Mouse (Mus musculus) yolk sac, embryonic 10.5 days (tissue): ENCODE results near the gene Mdm2.

Source experiments
- DNase-seq: peaks from one replicate; pipeline ENCODE4 v3.0.0-alpha.2; 2017; ENCODE audit warnings: low spot score

Mdm2 gene

GRCm38 (mm10) chr10:117655908-117656661, 54.5 kb downstream of the Mdm2 start:
- no peak for DNase-seq

- no peak for DNase-seq
Observed at GRCm38 (mm10) chr10:117655460-117655859, 55.1 kb downstream of the Mdm2 start.

DNA sequence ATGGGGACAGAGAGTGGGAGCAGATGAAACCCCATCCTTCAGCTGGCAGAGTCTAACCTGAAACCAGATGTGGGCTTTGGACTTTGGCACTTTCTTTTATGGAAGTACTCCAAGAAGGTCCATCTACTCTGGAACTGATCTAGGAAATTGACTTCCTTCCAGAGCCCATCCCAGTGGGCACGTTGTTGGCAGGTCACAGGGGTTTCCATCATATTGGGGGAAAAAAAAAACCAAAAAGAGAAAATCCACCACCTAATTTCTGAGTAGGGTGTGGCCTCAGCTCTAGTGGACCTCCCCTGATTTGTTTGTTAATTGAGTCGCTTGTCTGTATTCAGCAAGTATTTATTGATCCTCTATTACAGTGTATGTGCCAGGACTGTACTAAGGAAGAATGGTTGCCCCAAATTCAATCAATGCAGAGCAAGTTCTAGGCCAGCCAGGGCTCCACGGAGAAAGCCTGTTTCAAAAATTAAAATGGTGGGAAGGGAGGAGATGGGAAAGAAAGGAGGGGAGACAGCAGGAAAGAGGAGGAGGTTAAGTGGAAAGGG, 55.9 kb downstream of the Mdm2 start:
- DNase-seq, result no peak

DNA sequence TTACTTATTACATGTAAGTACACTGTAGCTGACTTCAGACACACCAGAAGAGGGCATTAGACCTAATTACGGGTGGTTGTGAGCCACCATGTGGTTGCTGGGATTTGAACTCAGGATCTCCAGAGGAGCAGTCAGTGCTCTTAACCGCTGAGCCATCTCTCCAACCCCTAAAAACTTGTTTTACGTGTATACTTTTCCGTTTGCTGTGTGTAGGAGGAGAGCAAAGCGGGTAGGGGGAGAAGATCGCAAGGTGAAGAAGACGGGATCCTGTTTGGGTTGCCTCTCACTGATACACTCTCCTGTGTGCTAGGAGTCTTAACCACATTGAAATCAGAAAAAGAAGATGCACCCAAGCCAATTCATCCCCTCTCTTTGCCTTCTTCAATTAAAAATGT, 56.8 kb downstream of the Mdm2 start:
- no peak for DNase-seq

DNA sequence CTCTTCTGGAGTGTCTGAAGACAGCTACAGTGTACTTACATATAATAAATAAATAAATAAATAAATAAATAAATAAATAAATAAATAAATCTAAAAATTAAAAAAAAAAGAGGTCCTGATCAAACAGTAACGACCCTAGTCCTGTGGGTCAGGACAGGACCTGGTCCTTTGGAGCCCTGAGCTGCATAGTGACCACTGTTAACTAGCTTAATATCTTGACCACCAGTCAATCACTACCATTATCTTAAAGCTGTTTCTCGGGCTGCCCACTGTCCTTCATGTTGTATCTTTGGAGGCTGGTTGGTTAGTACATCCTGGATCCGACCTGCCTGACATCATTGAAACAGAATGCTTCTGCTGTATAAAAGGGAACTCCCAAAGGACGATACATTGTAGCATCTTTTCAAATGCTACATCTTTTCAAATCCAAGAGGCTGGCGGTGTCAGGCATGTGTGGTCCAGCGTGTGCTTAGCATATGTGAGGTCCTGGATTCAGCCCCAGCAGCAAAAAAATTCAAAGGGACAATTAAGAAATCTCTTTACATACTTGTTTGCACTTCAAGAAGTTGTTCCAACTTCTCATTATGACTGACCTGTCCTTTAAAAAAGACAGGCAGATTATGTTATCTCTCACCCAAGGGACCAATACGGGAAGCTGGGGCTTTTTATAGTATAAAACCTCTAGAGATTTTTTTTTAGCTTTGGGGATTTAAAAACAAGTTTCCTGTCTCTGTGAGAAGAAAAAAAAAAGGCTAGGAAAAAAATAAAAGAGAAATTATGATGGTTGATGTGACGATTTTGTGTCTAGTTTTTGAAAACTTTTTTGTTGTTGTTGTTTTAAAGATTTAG, 57.4 kb downstream of the Mdm2 start:
- no peak for DNase-seq

- DNase-seq, result no peak
Observed at GRCm38 (mm10) chr10:117652378-117652774, 58.2 kb downstream of the Mdm2 start.

GRCm38 (mm10) chr10:117651587-117652377, 58.8 kb downstream of the Mdm2 start:
- DNase-seq, result no peak

GRCm38 (mm10) chr10:117650725-117651124, 59.8 kb downstream of the Mdm2 start:
- DNase-seq, result no peak

GRCm38 (mm10) chr10:117650042-117650655, 60.4 kb downstream of the Mdm2 start:
- DNase-seq, result no peak

- no peak for DNase-seq
Observed at GRCm38 (mm10) chr10:117649292-117650041, 61.1 kb downstream of the Mdm2 start.

DNA sequence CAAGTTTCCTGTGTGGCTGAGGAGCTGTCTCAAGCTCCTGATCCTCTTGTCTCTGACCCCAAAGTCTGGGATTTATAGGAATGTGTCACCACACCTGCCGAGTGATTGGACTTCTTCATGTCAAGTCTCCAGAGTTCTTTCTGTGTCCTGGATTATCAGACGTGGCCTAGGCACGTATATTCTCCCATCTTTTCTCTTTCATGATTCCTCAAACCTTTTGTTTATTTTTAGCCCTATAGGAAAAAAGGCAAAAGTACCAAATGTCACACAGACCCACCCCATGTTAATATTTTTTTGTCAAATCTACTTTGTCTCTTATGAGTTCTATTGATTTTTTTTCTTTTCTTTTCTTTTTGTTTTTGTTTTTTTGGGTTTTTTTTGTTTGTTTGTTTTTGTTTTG, 61.9 kb downstream of the Mdm2 start:
- no peak for DNase-seq

- DNase-seq, result no peak
Observed at GRCm38 (mm10) chr10:117647964-117648472, 62.5 kb downstream of the Mdm2 start.

GRCm38 (mm10) chr10:117647158-117647505, 63.4 kb downstream of the Mdm2 start:
- DNase-seq, result no peak

DNA sequence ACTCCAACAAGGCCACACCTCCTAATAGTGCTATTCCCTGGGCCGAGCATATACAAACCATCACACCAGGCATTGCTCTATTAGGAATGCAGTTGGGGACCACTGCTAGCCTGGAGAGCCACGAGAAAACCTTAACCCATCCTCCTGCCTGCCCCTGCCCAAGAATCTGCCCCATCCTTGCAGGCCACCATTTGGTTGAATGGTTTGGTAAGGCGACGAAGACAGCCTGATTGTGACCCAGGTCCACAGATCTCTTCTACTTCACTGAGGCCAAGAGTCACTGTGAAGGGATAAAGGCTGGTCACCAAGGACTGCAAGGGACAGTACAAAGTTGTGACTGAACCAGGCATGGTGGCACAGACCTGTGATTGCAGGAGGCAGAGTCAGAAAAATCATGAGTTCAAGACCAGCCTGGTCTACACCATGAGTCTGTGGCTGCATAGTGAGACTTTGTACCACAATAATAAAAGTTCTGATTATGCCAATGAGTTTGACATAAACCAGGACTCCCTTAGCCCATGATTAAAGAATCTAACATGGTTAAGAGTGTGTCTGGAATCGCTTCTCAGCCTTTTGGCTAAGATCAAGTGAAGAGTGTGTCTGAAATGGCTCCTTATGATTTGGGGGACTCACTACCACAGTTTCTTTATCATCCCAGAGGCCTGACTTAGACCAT, 63.9 kb downstream of the Mdm2 start:
- no peak for DNase-seq

- DNase-seq, result no peak
Observed at GRCm38 (mm10) chr10:117645487-117645964, 65.0 kb downstream of the Mdm2 start.

DNA sequence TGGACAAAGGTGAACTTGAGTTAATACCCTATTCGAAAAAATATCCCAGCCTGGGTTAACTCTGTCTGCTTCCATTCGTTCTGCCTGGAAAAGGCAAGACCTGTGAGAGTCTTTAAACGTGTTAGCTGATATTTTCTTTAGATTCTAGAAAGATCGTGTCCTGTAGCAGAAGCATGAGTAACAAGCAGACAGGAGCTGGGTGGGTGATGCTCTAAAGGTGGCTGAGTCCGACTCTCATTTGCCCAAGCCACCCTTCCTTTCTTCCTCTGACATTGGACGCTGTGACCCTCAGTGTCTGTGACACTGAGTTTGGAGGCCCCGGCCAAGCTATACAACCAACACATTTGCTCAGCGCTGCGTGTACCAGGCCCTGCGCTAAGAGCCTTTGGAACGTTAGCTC, 65.7 kb downstream of the Mdm2 start:
- DNase-seq, result no peak

DNA sequence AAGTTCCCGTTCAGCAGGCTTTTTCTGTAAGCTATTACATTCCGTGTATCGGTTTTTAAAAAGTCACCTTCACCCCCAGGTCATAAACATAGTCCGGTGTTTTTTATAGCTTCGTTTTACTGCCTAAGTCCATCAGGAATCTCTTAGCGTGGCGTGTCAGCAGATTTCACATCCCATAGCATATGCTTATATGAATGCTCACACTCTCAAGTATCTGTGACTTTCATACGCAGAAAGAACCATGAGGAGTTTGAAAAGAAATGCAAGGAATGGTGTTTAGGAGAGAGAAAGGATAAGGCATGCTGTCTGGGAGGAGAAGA, 66.2 kb downstream of the Mdm2 start:
- DNase-seq, result no peak

- DNase-seq, result no peak
Observed at GRCm38 (mm10) chr10:117643711-117644428, 66.7 kb downstream of the Mdm2 start.

DNA sequence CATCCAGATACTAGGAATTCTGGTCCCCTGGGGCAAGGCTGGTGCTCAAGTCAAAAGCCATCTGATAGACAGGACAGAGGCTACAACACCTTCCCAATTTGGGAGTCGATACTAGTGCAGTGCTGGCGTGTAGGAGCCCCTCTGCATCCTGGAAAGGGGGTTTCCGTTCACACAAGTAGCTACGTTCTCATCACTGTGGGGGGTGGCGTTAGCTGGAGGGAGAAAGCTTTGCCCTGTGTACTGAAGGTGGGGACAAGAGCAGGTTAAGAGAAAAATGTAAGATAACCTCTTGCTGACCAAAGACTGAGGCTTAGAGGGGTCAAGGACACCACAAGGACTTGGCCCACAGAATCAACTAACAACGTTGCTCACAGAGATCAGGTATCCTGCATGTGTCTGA, 67.3 kb downstream of the Mdm2 start:
- no peak for DNase-seq
